Mouse (Mus musculus): ENCODE results near the gene Kifap3. TPM values are rescaled to one million over a fixed set of nuclear protein-coding genes. Genes with fewer than 3 reads are reported as not detected.

Kifap3 gene
- polyA plus RNA-seq, 1 experiment from 2014 or later, result 28.3 TPM

DNA sequence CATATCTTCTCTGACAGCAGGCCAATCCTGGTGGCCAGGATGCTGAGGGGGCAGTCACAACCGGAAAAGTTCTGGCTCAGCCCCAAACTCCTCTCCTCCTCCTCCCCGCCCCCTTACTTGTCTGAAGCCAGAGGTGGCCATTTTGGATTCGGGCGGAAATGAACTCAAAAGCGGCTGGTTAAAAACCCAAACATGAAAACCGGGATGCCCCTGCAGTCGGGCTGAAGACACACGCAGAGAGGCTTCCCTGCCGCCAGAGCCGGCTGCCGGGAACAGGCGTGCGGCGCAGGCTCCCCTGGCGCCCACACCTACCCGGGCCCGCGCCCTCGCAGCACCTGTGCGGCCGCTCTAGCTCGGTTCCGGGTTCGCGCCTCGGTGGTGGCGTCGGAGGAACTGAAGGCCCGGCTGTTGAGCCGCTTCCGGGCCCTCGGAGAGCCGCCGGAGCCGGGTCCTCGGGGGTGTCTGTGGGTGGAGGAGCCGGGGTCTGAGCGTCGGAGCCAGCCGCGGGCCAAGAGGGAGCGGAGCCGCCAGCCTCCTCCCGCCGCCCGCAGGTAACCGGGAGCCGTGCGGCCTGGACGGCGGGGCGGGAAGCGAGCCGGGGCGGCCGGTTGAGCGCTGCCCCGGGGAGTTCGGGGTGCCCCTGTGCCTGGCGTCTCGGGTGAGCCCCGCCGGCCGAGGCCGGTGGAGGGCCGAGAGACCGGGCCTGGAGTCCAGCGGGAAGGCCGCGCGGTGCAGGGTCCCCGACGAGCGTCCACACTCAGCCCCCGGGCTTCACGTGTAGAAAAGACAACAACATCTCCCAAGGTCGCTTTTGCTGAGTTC, 150.5 kb downstream of the Kifap3 start:
- Histone ChIP-seq H3K9me3 (no peaks in the 10 kb centered on the region), H3K4me3 (peak overlapping the region; percentile 91), H3K4me1 (peaks cover 21% of the 10 kb centered on the region), H3K4me2 (peak overlapping the region; percentile 78), H3K36me3 (peaks cover 13% of the 10 kb centered on the region), H3K27ac (peak overlapping the region; percentile 78), H3K27me3 (no peaks in the 10 kb centered on the region; the same call in 1 of the 2 replicates), H3K9ac (peak overlapping the region; percentile 92)
- ATAC-seq (ENCODE audit: borderline replicate concordance, extremely low read depth, low FRiP score, low TSS enrichment), result peak; percentile 93
- under 1% methylated on average over 76 of the region's 77 CpGs for WGBS

DNA sequence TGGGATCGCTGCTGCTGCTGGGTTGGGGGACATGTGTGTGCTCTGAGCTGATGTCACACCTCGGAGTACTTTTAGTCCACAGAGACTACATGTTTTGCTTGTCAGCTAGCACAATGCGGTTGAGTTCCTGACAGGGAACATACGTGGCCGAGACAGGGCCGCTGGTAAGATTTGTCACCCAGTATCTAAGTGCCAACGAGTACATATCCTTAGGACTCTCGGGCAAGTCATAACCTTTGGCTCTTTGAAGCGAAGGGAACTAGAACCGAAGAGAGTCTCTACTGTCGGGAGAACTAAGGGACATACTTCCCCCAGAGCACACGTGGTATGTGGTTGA, 151.0 kb downstream of the Kifap3 start:
- Histone ChIP-seq H3K27ac (peak overlapping the region; percentile 78; the same call in 1 of the 2 replicates), H3K4me1 (peaks cover 21% of the 10 kb centered on the region), H3K4me3 (peak overlapping the region; percentile 91), H3K9ac (peak overlapping the region; percentile 92), H3K36me3 (peaks cover 19% of the 10 kb centered on the region), H3K9me3 (no peaks in the 10 kb centered on the region), H3K4me2 (peak overlapping the region; percentile 78), H3K27me3 (no peaks in the 10 kb centered on the region; the same call in 1 of the 2 replicates)
- peak; percentile 29; the same call in 1 of the 2 replicates for ATAC-seq (ENCODE audit: borderline replicate concordance, extremely low read depth, low FRiP score, low TSS enrichment)
- 2% methylated on average over 12 of the region's 12 CpGs for WGBS

DNA sequence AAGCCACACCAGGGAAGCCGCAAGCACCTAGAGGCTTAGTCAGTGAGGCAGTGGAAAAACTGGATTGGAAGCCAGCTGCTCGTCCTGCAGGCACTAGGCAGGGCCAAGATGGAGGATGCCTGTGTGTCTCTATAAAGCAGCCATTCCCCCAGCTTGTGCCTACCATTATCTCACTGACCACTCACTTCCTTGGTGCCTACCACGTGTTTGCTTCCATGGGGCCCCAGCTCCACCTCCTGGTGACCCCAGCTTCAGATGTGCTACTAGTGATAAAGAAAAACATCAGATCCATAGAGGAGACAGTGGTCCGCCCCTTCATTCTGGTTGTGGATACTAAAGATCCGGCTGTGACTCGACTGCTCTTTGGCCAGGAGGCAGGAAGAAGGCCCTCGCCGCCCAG, 152.4 kb downstream of the Kifap3 start:
- H3K36me3 ChIP-seq, result peaks cover 32% of the 10 kb centered on the region
- 79% methylated on average over 8 of the region's 8 CpGs for WGBS
- no peaks in the 10 kb centered on the region for H3K9me3 ChIP-seq
- peaks cover 21% of the 10 kb centered on the region for H3K4me1 ChIP-seq
- no peak for ATAC-seq (ENCODE audit: borderline replicate concordance, extremely low read depth, low FRiP score, low TSS enrichment)
- no peaks in the 10 kb centered on the region for H3K27me3 ChIP-seq
- H3K27ac ChIP-seq, result no peak overlapping the region
- no peak overlapping the region for H3K4me2 ChIP-seq
- H3K9ac ChIP-seq, result no peak overlapping the region
- H3K4me3 ChIP-seq, result no peak overlapping the region

DNA sequence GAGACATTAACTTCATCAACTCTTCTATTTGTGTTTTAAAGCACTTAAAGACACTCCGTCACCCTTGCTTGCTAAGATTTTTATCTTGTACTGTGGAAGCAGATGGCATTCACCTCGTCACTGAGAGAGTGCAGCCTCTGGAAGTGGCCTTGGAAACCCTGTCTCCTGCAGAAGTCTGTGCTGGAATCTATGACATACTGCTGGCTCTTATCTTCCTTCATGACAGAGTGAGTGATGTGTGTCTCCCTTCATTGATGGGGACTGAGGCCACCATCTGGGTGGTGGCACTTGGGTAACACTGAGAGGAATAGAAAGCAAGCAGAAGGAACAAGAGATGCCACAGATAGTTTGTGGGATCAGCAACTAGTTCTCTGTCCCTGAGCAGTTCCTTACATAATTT, 155.2 kb downstream of the Kifap3 start:
- Histone ChIP-seq H3K36me3 (peaks cover 51% of the 10 kb centered on the region), H3K9me3 (no peaks in the 10 kb centered on the region), H3K9ac (no peak overlapping the region), H3K27me3 (no peaks in the 10 kb centered on the region), H3K4me2 (no peak overlapping the region), H3K4me3 (no peak overlapping the region), H3K4me1 (peaks cover 16% of the 10 kb centered on the region), H3K27ac (no peak overlapping the region)
- no peak for ATAC-seq (ENCODE audit: borderline replicate concordance, extremely low read depth, low FRiP score, low TSS enrichment)
- WGBS, result 72% methylated on average over 2 of the region's 2 CpGs

DNA sequence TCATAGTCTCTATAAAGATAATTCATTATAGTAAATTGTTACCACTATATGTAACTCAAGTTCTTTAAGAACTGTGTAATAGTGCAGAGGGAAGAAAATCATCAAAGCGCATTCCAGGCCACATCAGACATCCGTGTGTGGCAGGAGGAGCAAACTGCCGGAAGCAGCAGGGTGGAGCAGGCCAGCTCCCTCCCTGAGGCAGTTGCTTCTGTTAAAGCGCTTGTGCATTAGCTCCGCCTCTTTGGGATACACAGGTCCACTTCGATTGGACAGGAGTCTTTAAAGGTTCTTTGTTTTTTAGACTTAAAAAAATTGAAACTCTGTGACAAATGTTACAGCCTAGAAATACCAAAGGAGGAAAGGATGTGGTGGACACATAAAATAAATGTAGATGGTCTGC, 162.7 kb downstream of the Kifap3 start:
- Histone ChIP-seq H3K4me1 (no peaks in the 10 kb centered on the region), H3K27me3 (no peaks in the 10 kb centered on the region), H3K9me3 (no peaks in the 10 kb centered on the region), H3K4me3 (no peak overlapping the region), H3K4me2 (no peak overlapping the region), H3K27ac (no peak overlapping the region), H3K36me3 (peaks cover 83% of the 10 kb centered on the region), H3K9ac (no peak overlapping the region)
- ATAC-seq (ENCODE audit: borderline replicate concordance, extremely low read depth, low FRiP score, low TSS enrichment), result no peak
- WGBS, result 62% methylated on average over 6 of the region's 6 CpGs

DNA sequence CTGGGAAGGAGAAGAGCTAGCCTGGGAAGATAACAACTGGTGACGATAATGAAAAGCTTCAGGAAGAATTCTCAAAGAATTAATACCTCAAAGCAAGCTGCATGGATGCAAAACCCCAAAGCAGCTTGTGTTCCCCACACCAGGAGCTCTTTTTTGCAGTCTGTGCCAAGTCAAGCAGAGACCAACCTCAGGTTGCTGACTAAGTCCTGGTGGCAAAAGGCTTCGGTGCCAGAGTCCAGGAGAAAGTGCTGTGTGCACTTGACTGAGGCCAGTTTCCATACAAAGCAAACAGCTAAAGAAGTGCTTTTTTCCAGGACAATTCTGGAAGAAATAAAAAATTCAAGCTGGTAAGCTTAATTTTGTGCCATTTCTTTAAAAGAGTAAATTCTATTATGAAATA, 174.0 kb downstream of the Kifap3 start:
- WGBS, result 79% methylated on average over 2 of the region's 2 CpGs
- H3K27ac ChIP-seq, result no peak overlapping the region
- H3K36me3 ChIP-seq, result peaks cover 74% of the 10 kb centered on the region
- no peak overlapping the region for H3K4me2 ChIP-seq
- ATAC-seq (ENCODE audit: borderline replicate concordance, extremely low read depth, low FRiP score, low TSS enrichment), result no peak
- no peaks in the 10 kb centered on the region for H3K9me3 ChIP-seq
- no peak overlapping the region for H3K4me3 ChIP-seq
- no peaks in the 10 kb centered on the region for H3K4me1 ChIP-seq
- H3K9ac ChIP-seq, result no peak overlapping the region
- H3K27me3 ChIP-seq, result no peaks in the 10 kb centered on the region

DNA sequence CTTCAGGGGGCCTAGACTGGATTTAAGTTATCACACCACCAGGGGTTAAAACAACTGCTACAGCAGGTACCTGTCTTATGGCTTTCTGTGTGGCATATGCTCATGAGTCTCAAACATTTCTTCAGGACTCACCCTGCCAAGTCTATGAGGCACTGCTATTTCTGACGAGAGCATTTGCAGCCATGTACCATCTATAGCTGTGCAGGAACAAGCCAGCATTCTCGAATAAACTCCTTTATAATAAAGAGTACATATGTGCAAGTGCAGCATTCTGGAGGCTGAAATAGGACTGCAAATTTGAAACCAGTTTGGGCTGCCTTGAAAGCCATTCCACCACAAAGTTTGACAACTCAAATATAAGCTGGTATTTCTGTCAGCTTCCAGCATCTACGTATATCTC, 178.7 kb downstream of the Kifap3 start:
- Histone ChIP-seq H3K36me3 (peaks cover 53% of the 10 kb centered on the region), H3K27me3 (no peaks in the 10 kb centered on the region), H3K27ac (no peak overlapping the region), H3K4me2 (no peak overlapping the region), H3K4me1 (no peaks in the 10 kb centered on the region), H3K4me3 (no peak overlapping the region), H3K9me3 (no peaks in the 10 kb centered on the region), H3K9ac (no peak overlapping the region)
- 78% methylated on average over 3 of the region's 3 CpGs for WGBS
- ATAC-seq (ENCODE audit: borderline replicate concordance, extremely low read depth, low FRiP score, low TSS enrichment), result no peak

DNA sequence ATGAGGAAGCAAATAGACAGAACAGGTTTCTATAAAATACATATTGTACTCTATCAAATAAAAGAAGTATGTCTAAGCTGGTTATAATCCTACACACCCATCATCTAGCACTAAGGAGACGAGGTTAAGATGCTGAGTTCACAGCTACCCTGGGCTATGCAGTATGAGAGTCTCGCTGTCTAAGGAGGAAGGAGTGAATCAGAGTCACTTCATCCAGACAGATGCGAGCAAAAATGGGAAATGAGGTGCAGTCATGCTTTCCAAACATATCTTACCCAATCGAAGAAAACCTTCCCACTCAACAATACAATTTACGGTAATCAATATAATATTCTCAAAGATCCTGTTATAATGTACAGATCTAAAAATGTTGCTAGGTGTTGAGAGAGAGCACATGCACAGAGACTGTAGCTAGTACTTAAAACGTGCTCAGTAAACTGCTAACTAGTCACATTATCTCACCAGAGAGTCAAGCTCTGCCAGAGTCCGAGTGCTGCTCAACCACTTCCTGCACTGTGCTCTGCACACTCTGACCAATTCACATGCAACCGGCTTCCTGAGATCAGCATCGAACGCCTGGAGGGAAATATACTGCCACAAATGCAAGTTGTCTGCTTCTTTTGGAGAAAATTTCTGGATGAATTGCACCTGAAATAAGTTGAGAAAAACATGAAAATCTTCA, 184.8 kb downstream of the Kifap3 start:
- ATAC-seq (ENCODE audit: borderline replicate concordance, extremely low read depth, low FRiP score, low TSS enrichment), result no peak
- Histone ChIP-seq H3K27ac (no peak overlapping the region), H3K4me2 (no peak overlapping the region), H3K27me3 (no peaks in the 10 kb centered on the region), H3K9ac (no peak overlapping the region), H3K4me1 (no peaks in the 10 kb centered on the region), H3K4me3 (no peak overlapping the region), H3K36me3 (peaks cover 34% of the 10 kb centered on the region), H3K9me3 (no peaks in the 10 kb centered on the region)
- WGBS, result 83% methylated on average over 10 of the region's 10 CpGs

Other genes with a start within 250 kb of the Kifap3 start
- 0.45 and 0.58 TPM in 2 replicates for gene Mettl11b, start 54.4 kb upstream of the Kifap3 start, polyA plus RNA-seq (2015; fragmentation: Nextera tagmentation; extraction: Ambion mirVana)
- 16.2 and 16.3 TPM in 2 replicates for gene Scyl3, start 149.5 kb downstream of the Kifap3 start, polyA plus RNA-seq (2015; fragmentation: Nextera tagmentation; extraction: Ambion mirVana)
- 27.2 and 28.5 TPM in 2 replicates for gene BC055324, start 215.2 kb downstream of the Kifap3 start, polyA plus RNA-seq (2015; fragmentation: Nextera tagmentation; extraction: Ambion mirVana)
- 10.5 and 11.8 TPM in 2 replicates for gene Mettl18, start 215.3 kb downstream of the Kifap3 start, polyA plus RNA-seq (2015; fragmentation: Nextera tagmentation; extraction: Ambion mirVana)

Measured in lung, embryonic 15.5 days (tissue).